Mouse (Mus musculus) heart, adult 2 months (tissue): ENCODE measurements around the gene Ttc25.

ENCODE experiments used
- CTCF ChIP-seq: fragments of 200-600 bp; IDR thresholded peaks from 2 replicates; pipeline ENCODE4 v1.8.1; 2022; ENCODE audit warnings: antibody characterized with exemption, mild to moderate bottlenecking, moderate library complexity
- EP300 ChIP-seq: fragments of 200-500 bp; IDR thresholded peaks from 2 replicates; pipeline ENCODE4 v1.6.1; 2011; ENCODE audit warnings: low read depth, low read length, control low read depth; ENCODE audit not compliant: insufficient read depth
- POLR2A ChIP-seq: fragments of 200-500 bp; IDR thresholded peaks from 2 replicates; pipeline ENCODE4 v1.6.1; 2011; ENCODE audit warnings: mild to moderate bottlenecking, low read depth, low read length, control low read depth; ENCODE audit not compliant: insufficient read depth

- TF ChIP-seq CTCF (no peak), POLR2A (no peak), EP300 (no peak)
These were observed 24.4 kb downstream of the Ttc25 start for GRCm38 (mm10) chr11:100569789-100570188.
